1 mouse cellular context compared by ENCODE assay signal in genomic region chrX:134307534-134308274, GRCm38 (mm10).
TF ChIP-seq lines count a peak whose summit lies in the region.

Cenpi (plus strand) TSS chrX:134308084.

TF ChIP-seq in CH12.LX, 34 proteins besides CTCF, POLR2A, EP300 and RAD21 (continued from another document):
- no peak for TF ChIP-seq GABPA (IDR thresholded peaks at IDR 0.05; ENCODE audit: insufficient replicate concordance, low read depth, low read length)
- 0 out of 2 replicates have a peak, but pooled peaks have one; percentile 24 for TF ChIP-seq MYC (IDR thresholded peaks at IDR 0.05; ENCODE audit: low read depth, low read length)
- peak; percentile 61; the same call in 1 of the 2 replicates for TF ChIP-seq KAT2A (IDR thresholded peaks at IDR 0.05; ENCODE audit: insufficient replicate concordance, low read length)
- TF ChIP-seq SIN3A (IDR thresholded peaks at IDR 0.05; ENCODE audit: low read length): peak; percentile 83
- no peak for TF ChIP-seq CHD1 (IDR thresholded peaks at IDR 0.05; ENCODE audit: low read depth, low read length)
- 0 out of 2 replicates have a peak, but pooled peaks have one; percentile 44 for TF ChIP-seq MAZ (IDR thresholded peaks at IDR 0.05; ENCODE audit: low read depth, low read length)
- no peak for TF ChIP-seq BHLHE40 (IDR thresholded peaks at IDR 0.05; ENCODE audit: low read depth, low read length)
- no peak for TF ChIP-seq CHD2 (IDR thresholded peaks at IDR 0.05; ENCODE audit: low read length)
- TF ChIP-seq E2F4 (IDR thresholded peaks at IDR 0.05; ENCODE audit: insufficient replicate concordance, low read depth, low read length): no peak
- TF ChIP-seq RCOR1 (conservative IDR thresholded peaks at IDR 0.05; ENCODE audit: low read depth, low read length): no peak
- TF ChIP-seq MAX (IDR thresholded peaks at IDR 0.05; ENCODE audit: low read length): no peak
- peak; percentile 42; the same call in 1 of the 2 replicates for TF ChIP-seq ELF1 (IDR thresholded peaks at IDR 0.05; ENCODE audit: low read depth, low read length)
- peak; percentile 35 for TF ChIP-seq ZNF384 (IDR thresholded peaks at IDR 0.05; ENCODE audit: low read depth, low read length)
- peak; percentile 86 for TF ChIP-seq NELFE (IDR thresholded peaks at IDR 0.05; ENCODE audit: low read depth, low read length)
- peak; percentile 63 for TF ChIP-seq ZMIZ1 (IDR thresholded peaks at IDR 0.05; ENCODE audit: low read depth, low read length)
- TF ChIP-seq SMC3 (IDR thresholded peaks at IDR 0.05; ENCODE audit: low read depth, low read length): no peak; the same call in 1 of the 2 replicates
- no peak for TF ChIP-seq ETS1 (conservative IDR thresholded peaks at IDR 0.05; ENCODE audit: low read depth, low read length)
- peak; percentile 74; the same call in 1 of the 2 replicates for TF ChIP-seq POLR2AphosphoS2 (IDR thresholded peaks at IDR 0.05; ENCODE audit: low read depth, low read length)
- peak; percentile 71 for TF ChIP-seq HCFC1 (IDR thresholded peaks at IDR 0.05; ENCODE audit: low read depth, low read length)
